Mouse (Mus musculus): ENCODE measurements around the gene Bckdhb. TPM values are rescaled to one million over a fixed set of nuclear protein-coding genes. Genes with fewer than 3 reads are reported as not detected.

Gene Bckdhb
- polyA plus RNA-seq, 1 experiment from 2014 or later: 40.7 TPM

DNA sequence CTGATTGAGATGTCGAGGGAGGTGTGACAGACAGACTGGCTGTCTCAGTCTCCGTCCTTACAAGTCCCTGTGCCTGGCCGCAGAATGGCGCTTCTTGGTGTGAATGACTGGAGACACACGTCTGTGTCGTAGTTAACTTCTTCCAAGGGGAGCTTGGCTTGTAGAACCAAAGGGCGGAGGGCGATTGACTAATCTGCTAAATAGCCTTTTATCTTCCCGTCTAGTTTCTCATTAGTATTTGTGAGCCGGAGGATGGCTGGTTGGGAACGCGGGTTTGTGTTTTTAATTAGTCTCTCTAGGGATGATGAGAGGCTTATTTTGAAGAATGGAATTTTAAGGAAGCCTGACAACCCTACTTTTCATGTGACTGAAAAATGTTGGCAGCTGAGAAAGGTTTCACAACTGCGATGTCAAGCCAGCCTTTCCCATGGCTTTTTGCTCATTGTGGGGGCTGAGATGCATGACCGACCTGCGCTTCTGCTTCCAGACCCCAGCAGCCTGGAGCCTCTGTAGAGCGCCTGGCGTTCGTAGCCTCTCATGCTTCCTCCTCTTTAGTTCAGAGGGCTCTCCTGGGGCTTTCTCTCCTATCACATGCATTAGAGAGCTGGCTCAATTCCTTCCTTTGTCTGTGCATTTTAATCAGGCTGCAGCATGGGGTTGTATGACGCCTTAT, 107.9 kb downstream of the Bckdhb start:
- Histone ChIP-seq H3K27ac (replicated peaks) (peak overlapping the region; percentile 79), H3K4me3 (no peak overlapping the region), H3K9ac (replicated peaks) (no peak overlapping the region), H3K4me1 (peaks cover 26% of the 10 kb centered on the region), H3K36me3 (no peaks in the 10 kb centered on the region), H3K27me3 (no peaks in the 10 kb centered on the region), H3K4me2 (replicated peaks) (peak overlapping the region; percentile 39), H3K9me3 (no peaks in the 10 kb centered on the region)
- 5% methylated on average over 19 of the region's 19 CpGs for WGBS
- peak; percentile 94 for ATAC-seq (ENCODE audit: low FRiP score, low read depth)

DNA sequence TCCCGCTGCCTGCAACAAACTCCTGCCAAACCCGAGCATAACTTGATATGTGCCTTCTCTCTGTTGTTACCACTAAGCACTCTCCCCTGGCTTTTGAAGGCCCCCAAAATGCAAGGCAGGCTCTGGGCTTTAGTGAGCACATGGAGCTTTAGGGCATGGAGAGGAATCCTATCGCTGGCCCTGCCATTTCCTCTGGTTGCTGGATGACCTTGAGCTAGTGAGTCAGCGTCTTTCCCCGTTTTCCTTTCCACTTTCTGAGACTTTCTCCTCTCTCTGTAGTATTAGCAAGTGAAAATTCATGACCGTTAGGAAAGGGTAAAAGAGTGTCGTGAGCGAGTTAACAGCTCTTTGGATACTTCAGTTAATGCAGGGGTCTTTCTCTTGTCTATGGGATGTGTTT, 111.1 kb downstream of the Bckdhb start:
- Histone ChIP-seq H3K4me3 (no peak overlapping the region), H3K36me3 (no peaks in the 10 kb centered on the region), H3K27me3 (no peaks in the 10 kb centered on the region), H3K9me3 (no peaks in the 10 kb centered on the region), H3K4me2 (replicated peaks) (no peak overlapping the region), H3K4me1 (peaks cover 21% of the 10 kb centered on the region), H3K9ac (replicated peaks) (no peak overlapping the region), H3K27ac (replicated peaks) (no peak overlapping the region)
- WGBS: 92% methylated on average over 8 of the region's 8 CpGs
- no peak for ATAC-seq (ENCODE audit: low FRiP score, low read depth)

DNA sequence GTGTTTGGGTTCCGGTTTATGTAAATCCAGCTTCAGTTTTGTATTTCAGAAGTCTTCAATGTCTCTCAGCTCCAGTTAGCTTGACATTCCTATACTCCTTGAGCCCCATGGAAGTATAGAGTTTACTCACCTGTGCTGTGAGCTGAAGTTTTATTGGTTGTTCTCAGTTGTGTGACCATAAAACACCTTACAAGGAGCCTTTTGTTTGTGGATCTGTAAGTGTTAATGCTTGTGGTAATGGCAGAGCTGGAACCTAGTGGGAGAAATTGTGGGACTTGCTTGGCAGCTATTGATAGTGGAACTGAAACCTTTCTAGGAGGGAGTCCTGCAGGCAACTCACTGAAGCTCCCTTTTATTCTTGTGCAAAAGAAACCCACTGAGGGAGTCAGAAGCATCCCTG, 112.3 kb downstream of the Bckdhb start:
- WGBS: 100% methylated on average over 1 of the region's 1 CpGs

DNA sequence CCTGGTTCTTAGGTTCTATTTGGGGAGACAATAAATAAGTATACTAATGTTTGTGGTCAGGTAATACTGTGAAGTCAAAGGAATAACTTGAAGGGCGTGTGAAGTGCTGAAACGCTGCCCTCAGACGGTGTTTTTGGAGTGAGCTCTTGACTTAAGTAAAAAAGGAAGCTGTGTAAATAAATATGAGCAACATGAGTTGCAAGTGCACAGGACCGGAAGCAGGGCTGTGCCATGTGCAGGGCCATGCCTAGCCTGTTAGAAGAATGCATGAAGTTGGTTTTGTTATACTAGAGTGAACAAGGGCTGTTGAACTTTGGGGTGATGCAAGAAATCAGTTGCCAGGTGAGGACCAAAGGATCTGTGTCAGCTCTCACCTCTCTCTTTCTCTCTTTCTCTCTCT, 114.0 kb downstream of the Bckdhb start:
- 79% methylated on average over 4 of the region's 4 CpGs for WGBS
- H3K4me1 ChIP-seq: peaks cover 1% of the 10 kb centered on the region
- no peak overlapping the region for H3K4me2 ChIP-seq (replicated peaks)
- no peaks in the 10 kb centered on the region for H3K36me3 ChIP-seq
- no peaks in the 10 kb centered on the region for H3K9me3 ChIP-seq
- no peak overlapping the region for H3K4me3 ChIP-seq
- H3K9ac ChIP-seq (replicated peaks): no peak overlapping the region
- H3K27ac ChIP-seq (replicated peaks): no peak overlapping the region
- ATAC-seq (ENCODE audit: low FRiP score, low read depth): no peak
- no peaks in the 10 kb centered on the region for H3K27me3 ChIP-seq

More for the DNA sequence above, 112.3 kb downstream of the Bckdhb start:
- Histone ChIP-seq H3K36me3 (no peaks in the 10 kb centered on the region), H3K4me2 (replicated peaks) (no peak overlapping the region), H3K27ac (replicated peaks) (no peak overlapping the region), H3K4me3 (no peak overlapping the region), H3K9me3 (no peaks in the 10 kb centered on the region), H3K9ac (replicated peaks) (no peak overlapping the region), H3K27me3 (no peaks in the 10 kb centered on the region), H3K4me1 (peaks cover 19% of the 10 kb centered on the region)
- ATAC-seq (ENCODE audit: low FRiP score, low read depth): no peak

DNA sequence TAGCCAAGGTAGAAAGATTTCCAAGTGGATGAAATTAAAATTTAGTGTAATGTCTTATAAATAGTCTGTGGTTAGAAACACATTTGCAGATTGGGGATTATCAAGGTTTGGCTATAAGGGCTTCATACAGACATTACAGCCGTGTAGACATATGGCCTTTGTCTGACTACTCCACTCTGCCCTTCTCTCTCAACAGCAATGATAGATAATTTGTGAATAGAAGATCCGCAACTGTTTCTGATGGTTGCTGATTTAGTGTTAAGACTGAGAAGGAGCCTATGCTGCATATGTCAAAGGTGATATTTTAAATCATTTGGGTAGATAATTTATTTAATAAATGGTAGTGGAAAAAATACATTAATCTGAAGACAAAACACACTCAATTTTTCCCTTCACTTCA, 115.4 kb downstream of the Bckdhb start:
- no peaks in the 10 kb centered on the region for H3K4me1 ChIP-seq
- no peak overlapping the region for H3K4me2 ChIP-seq (replicated peaks)
- no peak for ATAC-seq (ENCODE audit: low FRiP score, low read depth)
- H3K9me3 ChIP-seq: no peaks in the 10 kb centered on the region
- no peak overlapping the region for H3K9ac ChIP-seq (replicated peaks)
- H3K36me3 ChIP-seq: no peaks in the 10 kb centered on the region
- H3K27me3 ChIP-seq: no peaks in the 10 kb centered on the region
- WGBS: 92% methylated on average over 2 of the region's 2 CpGs
- H3K4me3 ChIP-seq: no peak overlapping the region
- H3K27ac ChIP-seq (replicated peaks): no peak overlapping the region

DNA sequence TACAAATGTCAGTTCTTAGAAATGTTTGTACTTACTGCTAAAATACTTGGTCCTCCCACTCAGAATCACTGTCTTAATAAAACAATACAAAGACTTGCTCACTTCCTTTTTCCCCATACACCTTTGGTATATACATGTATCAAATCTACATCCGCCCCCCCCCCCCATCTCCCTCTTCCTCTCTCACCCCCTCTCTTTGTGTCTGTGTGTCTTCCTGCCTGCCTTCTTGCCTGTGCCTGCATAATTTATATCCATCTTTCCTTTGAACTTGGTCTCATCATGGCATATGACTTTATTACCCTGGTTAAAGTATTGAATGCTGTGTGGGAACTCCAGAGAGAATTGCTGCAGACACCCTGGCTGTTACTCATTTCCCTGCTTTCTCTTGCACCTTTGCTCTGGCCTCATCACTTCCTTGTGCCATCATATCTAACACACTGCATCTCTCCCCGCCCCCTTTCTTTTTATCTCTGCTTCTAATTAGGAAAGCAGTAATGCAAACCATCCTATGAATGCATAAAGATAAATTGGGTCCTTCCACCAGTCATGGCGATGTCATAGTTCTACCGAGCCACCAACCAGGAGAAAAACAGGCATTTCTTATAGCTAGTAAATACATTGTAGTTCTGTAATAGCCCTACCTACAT, 116.8 kb downstream of the Bckdhb start:
- Histone ChIP-seq H3K9ac (replicated peaks) (no peak overlapping the region), H3K4me3 (no peak overlapping the region), H3K36me3 (no peaks in the 10 kb centered on the region), H3K4me1 (no peaks in the 10 kb centered on the region; the same call in 1 of the 2 replicates), H3K27me3 (no peaks in the 10 kb centered on the region), H3K9me3 (no peaks in the 10 kb centered on the region), H3K27ac (replicated peaks) (no peak overlapping the region), H3K4me2 (replicated peaks) (no peak overlapping the region)
- 87% methylated on average over 4 of the region's 4 CpGs for WGBS
- ATAC-seq (ENCODE audit: low FRiP score, low read depth): no peak

DNA sequence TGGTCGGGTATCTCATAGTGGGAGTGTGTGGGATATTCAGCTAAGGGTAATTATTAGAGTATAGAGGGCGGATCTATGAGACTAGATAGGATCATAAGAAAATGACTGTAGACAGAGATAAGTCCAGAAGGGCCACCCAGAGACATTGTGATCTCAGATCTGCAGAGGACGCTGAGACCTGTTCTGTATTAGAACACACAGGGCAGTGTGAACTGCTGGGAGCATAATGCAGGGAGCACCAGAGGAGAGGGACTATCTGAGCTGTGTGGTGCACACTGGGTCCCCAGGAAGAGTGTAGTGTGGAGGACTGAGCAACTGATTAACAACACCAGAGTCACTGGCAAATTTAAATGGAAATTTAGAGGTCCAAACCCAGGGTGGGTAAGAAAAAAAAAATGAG, 117.6 kb downstream of the Bckdhb start:
- WGBS: 77% methylated on average over 3 of the region's 3 CpGs
- ATAC-seq (ENCODE audit: low FRiP score, low read depth): no peak
- Histone ChIP-seq H3K9me3 (no peaks in the 10 kb centered on the region), H3K4me1 (no peaks in the 10 kb centered on the region; the same call in 1 of the 2 replicates), H3K27ac (replicated peaks) (no peak overlapping the region), H3K27me3 (no peaks in the 10 kb centered on the region), H3K4me3 (no peak overlapping the region), H3K36me3 (no peaks in the 10 kb centered on the region), H3K9ac (replicated peaks) (no peak overlapping the region), H3K4me2 (replicated peaks) (no peak overlapping the region)

GRCm38 (mm10) chr9:84044136-84044535, 119.2 kb downstream of the Bckdhb start:
- Histone ChIP-seq H3K36me3 (no peaks in the 10 kb centered on the region), H3K9ac (replicated peaks) (no peak overlapping the region), H3K27me3 (no peaks in the 10 kb centered on the region), H3K4me3 (no peak overlapping the region), H3K9me3 (no peaks in the 10 kb centered on the region), H3K27ac (replicated peaks) (no peak overlapping the region), H3K4me2 (replicated peaks) (no peak overlapping the region), H3K4me1 (peaks cover under 1% of the 10 kb centered on the region)
- WGBS: 92% methylated on average over 6 of the region's 6 CpGs
- ATAC-seq (ENCODE audit: low FRiP score, low read depth): no peak

DNA sequence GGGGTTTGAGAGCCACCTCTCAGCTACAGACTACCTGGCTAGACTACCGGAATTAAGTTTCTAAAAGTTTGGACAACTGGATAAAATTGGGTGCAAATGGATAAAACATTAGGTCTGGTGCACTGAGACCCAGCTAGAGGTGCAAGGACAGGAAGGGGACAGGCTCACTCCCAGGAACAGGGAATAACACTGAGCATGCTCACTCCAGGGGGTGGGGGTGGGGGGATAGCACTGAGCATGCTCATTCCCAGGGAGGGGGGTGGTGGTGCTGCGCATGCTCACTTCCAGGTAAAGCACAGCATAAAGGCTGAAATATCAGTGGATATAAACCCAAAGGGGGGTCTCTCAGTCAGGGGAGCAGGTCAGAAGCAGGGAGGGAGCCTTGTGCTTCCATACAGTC, 120.7 kb downstream of the Bckdhb start:
- Histone ChIP-seq H3K36me3 (no peaks in the 10 kb centered on the region), H3K9ac (replicated peaks) (no peak overlapping the region), H3K4me3 (no peak overlapping the region), H3K27me3 (no peaks in the 10 kb centered on the region), H3K4me2 (replicated peaks) (no peak overlapping the region), H3K4me1 (peaks cover 3% of the 10 kb centered on the region), H3K9me3 (no peaks in the 10 kb centered on the region), H3K27ac (replicated peaks) (no peak overlapping the region)
- 92% methylated on average over 2 of the region's 2 CpGs for WGBS
- ATAC-seq (ENCODE audit: low FRiP score, low read depth): peak; percentile 43; the same call in 1 of the 2 replicates

- Histone ChIP-seq H3K4me3 (no peak overlapping the region), H3K4me2 (replicated peaks) (no peak overlapping the region), H3K27ac (replicated peaks) (no peak overlapping the region), H3K27me3 (no peaks in the 10 kb centered on the region), H3K9me3 (no peaks in the 10 kb centered on the region), H3K9ac (replicated peaks) (no peak overlapping the region), H3K36me3 (no peaks in the 10 kb centered on the region), H3K4me1 (peaks cover 3% of the 10 kb centered on the region)
- no peak for ATAC-seq (ENCODE audit: low FRiP score, low read depth)
- 92% methylated on average over 8 of the region's 12 CpGs for WGBS
Observed at GRCm38 (mm10) chr9:84046334-84046733, 121.4 kb downstream of the Bckdhb start.

DNA sequence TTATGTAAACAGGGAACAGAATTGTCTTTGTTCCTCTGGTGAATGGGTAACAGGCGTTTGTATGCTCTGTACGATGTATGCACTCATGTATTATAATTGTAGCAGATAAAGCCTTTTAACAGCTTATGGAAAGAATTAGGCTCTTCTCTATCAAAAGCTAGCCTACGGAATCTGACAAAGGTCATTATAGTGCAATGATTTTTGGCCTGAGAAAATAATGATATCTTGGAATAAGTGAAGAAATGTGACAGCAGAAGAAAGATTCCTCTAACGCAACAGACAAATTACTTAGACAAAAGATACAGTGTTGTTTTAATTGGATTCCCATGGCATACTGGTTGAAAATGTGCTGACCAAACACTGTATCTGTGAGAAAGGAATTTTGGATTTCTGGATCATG, 122.0 kb downstream of the Bckdhb start:
- no peak overlapping the region for H3K4me3 ChIP-seq
- WGBS: 55% methylated on average over 4 of the region's 4 CpGs
- H3K36me3 ChIP-seq: no peaks in the 10 kb centered on the region
- H3K4me2 ChIP-seq (replicated peaks): no peak overlapping the region
- H3K4me1 ChIP-seq: peaks cover 3% of the 10 kb centered on the region
- H3K9me3 ChIP-seq: no peaks in the 10 kb centered on the region
- no peak overlapping the region for H3K27ac ChIP-seq (replicated peaks)
- H3K27me3 ChIP-seq: no peaks in the 10 kb centered on the region
- no peak for ATAC-seq (ENCODE audit: low FRiP score, low read depth)
- H3K9ac ChIP-seq (replicated peaks): no peak overlapping the region

DNA sequence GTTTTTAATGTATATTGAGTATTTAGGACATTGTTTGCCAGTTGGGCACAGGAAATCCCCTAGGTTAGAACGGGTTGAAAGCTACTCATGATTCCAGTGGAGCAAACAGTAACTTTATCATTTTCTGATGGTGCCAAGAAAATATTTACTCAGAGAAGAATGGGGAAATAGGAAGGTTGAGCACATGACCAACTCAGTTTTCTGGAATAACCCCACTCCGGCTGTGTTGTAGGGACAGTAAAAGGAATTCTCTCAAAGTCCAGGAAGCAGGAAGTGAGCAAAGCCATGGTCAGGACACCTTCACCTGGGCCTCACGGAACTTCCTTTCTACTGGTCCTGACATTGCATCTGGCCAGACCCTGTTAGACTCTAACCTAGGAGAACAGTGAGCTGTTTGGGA, 122.5 kb downstream of the Bckdhb start:
- Histone ChIP-seq H3K9me3 (no peaks in the 10 kb centered on the region), H3K27me3 (no peaks in the 10 kb centered on the region), H3K27ac (replicated peaks) (no peak overlapping the region), H3K9ac (replicated peaks) (no peak overlapping the region), H3K4me2 (replicated peaks) (no peak overlapping the region), H3K4me3 (no peak overlapping the region), H3K4me1 (peaks cover 3% of the 10 kb centered on the region), H3K36me3 (no peaks in the 10 kb centered on the region)
- 90% methylated on average over 3 of the region's 3 CpGs for WGBS
- ATAC-seq (ENCODE audit: low FRiP score, low read depth): no peak

All from midbrain, embryonic 12.5 days (tissue).